Mouse (Mus musculus): ENCODE measurements around the gene Thsd7a.

DNA sequence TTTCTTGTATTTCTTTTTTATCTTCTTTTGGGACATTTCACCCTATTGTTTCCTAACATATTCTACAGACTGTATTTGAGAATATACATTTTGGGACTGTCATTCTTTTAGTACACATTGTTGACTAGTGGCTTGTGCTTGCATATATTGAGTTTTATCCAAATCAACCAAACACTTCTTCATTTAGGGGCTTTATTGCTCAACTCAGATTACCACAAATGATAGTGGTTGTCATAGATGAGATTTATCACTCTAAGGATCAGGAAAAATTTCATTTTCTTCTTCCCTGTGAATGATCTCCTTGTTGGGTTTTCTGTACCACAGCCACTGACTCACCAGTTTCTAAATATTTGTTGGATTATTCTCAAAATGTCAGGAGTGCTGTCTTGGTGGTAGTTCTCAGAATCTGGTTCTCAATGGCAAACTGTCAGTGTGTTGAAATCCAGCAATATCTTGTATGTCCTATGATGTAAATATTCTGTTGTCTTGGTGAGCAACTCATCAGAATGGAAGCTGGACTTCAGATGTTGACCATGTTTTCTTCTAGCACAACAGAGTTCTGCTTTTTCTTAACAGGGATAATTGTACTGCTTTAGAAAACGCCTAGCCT is 294.2 kb downstream of the Thsd7a start:
- no peak for TF ChIP-seq CHD2 (IDR thresholded peaks at IDR 0.05; ENCODE audit: low read depth, low read length)
- TF ChIP-seq HCFC1 (IDR thresholded peaks at IDR 0.05; ENCODE audit: borderline replicate concordance, insufficient read depth, low read length) = no peak

All from ES-E14 (cell line).